Mouse (Mus musculus) liver (tissue): Measurements from ENCODE around the gene Napsa.

Experiments
- DNase-seq: peaks from one replicate; pipeline ENCODE4 v3.0.0-alpha.2; 2020; ENCODE audit warnings: mixed read lengths

Napsa gene

DNA sequence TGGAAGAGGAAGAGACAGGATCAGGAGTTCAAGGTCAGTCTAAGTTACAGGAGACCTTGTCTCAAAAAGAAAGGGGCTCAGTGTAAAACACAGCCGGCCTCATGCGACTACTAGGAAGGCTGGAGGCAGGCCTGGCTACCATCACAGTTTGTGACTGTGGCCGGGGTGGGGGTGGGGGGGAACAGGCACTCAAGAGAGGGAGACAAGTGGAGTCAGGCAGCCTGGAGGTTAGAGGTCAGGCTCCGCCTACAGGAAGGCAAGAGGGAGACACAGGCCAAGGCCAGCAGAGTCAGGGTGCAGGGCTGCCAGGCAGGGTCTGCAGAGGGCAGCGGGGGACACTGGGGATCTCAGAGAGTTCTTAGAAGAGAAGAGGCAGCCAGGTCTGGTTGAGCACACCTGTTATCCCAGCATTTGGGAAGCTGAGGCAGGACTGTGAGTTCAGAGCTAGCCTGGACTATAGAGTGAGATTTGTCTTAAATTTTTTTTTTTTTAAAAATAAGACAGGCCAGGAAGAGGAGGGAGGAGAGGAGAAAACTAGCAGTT is 24.9 kb downstream of the Napsa start:
- DNase-seq: no peak

DNA sequence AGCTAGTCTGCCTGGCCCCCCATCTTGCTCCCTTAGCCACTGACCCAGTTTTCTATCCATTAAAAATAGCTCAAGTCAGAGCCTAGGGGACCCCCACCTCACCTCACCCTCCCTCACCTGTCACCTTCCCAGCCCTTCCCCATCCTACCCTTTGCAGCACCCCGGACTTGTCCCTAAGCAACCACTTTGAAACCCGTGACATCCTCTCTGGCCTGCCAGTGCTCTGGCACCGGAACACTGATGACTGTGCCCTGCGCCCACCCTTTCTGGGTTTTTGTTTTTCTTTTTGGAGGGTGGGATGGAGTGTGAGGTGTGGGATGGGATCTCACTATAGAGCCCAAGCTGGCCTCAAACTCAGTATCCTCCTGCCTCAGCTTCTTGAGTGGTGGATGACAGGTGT is 25.5 kb downstream of the Napsa start:
- no peak for DNase-seq

DNA sequence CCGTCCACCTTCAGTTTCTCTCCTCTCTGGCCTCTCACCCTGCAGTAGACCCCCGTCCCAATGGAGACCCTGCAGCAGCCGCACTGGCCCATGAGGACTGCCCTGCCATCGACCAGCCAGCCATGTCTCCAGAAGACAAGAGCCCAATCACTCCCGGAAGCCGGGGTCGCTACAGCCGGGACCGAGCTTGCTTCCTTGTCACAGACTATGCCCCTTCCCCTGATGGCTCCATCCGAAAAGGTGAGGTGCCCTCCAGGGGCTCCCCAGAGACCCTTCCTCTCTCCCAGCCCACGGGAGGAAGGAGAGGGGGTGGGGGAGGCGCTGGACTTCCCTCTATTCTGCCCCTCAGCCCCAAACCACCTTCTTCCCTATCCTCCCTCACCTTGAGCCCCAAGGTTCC is 26.2 kb downstream of the Napsa start:
- DNase-seq: no peak

DNA sequence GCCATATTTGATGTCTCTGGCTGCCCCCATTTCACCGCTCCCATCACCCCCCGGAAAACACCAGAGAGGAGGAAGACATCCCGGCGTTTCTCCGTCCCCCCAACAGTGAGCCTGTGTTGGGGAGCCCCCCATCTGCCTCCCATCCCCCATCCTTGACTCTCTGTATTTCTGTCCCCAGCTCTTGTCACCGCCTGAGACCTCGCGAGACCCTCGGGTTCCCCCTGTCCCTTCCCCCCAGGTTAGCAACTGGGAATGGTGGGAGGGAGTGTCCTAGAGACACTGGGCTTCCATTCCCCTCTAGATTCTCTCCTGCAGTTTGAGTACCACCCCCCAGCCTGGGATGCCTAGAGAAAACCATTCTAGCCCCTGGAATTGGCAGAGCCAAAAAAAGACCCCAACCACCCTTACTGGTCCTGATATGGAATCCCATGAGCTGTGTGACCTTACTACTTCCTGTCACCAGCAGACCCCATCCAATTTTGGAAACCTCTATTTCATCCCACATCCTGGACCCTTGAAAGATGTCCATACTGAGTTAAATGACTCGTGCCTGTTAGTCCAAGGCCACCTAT is 28.6 kb downstream of the Napsa start:
- DNase-seq: no peak

DNA sequence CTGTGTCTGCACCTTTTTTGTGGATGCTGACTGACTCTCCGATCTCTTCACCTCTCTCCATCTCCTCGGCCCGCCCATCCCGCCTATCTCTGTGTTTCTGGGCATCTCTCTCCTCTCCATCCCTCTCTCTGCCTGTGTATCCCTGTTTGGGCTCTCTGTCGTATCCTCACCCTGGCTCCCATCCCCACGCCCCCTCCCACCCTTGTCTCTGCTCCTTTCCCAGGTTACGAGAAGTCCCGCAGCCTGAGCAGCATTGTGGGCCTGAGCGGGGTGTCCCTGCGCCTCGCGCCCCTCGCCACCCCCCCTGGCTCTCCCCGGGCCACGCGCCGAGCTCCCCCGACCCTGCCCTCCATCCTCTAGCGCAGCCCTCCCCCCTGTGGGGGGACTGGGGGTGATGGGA is 29.5 kb downstream of the Napsa start:
- DNase-seq: no peak

DNA sequence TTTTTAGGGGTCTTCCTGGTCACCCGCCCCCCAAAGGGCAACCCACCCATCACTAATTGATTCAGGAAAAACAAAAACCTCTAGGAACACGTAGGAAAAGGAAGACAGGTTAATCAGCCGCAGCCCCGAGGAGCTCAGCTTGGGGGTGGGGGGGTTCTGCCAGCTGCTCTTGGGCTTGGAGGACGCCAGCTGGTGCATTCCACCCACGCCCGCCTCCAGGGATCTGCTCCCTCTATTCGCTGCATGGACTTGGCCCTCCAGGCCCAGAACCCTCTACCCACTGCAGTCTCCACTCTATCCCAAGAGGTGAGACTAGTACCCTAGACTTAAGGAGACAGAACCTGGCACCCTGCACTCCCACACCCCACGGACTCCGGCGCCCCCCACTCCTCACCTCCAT is 30.3 kb downstream of the Napsa start:
- DNase-seq: no peak

DNA sequence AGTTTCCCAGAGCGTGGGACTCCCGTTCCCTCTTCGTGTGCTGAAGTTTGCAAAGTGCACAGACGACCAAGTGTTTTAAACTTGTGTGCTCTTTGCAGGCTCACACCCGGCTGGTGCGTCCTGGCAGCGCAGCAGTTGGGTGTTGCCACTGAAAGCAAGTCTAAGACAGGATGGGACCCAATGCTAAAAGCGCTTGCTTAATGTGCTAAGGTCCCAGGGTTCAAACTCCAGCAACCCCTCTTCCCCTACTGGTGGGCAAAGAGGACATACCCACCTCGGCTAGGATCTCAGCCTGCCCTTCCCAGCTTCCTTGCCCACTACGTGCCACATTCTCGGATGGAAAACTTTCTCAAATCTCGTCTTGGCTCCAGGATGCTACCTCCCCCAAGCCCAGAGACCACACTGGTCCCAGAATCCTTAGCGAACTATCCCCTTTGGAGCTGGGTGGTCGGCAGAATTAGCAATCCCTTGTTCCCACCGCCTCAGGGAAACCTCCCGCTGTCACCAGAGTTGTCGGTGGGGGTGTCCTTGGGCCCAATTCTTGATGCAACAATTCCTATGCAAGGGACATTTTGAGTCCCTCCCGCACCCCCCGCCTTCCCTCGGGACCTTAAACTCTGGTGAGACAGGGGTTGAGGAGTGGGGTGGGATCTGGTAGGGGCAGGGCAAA is 31.1 kb downstream of the Napsa start:
- DNase-seq: no peak

DNA sequence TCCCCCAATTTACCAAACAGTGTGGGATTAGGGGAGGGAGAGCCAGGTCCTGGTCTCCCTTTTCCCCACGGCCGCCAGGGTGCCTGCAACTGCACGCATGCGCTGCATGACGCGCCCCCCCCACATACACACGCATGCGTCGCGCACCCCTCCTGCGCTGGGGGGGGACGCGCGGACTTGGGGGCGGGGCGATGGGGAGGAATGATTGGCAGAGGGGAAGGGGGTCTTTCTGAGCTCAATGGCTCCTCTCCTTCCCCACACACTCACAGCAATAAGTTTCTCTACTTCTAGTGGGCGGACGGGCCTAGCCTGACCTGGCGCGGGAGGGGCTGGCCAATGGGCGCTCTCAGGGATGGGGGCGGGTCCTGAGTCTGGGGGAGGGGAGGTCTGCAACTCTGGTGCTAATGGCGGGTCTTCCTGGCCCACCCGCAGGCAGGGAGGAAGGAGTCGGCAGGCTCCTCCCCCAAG is 32.0 kb downstream of the Napsa start:
- DNase-seq: peak; percentile 49

DNA sequence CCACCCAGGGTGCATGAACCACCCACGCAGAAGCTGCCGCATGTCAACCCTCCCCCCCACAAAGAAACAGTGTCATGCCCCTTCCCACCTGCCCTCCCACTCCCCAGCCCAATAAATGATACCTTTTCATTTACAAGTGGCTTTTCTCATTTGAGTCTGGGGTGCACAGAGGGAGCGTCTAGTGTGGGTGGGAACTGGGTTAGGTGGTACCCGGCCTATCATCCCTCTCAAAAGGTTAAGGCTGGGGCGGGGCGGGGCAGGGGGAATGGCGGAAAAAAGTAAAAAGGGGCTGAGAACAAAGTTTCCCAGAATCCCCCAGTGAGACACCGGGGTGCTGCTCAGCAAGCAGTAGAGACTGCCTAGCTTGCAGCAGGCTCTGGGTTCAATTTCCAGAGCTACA is 32.4 kb downstream of the Napsa start:
- no peak for DNase-seq

DNA sequence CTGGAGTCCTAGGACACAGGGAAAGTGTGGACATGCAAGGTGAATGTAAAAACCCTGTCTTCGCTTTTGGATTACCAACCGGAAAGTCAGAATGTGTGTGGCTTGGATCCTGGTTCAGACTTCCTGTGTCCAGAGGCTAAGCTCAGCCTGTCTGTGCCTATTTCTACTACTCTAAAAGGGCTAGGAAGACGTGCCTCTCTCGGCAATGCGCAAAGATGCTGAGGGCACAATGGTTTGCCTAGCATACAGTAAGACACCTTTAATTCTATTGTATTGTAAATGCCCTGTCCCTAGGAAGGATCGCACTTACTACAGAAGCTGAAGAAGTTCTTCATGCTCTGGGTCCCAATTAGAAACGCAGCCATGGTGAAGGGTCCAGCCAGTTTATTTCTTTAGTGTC is 33.3 kb downstream of the Napsa start:
- DNase-seq: no peak

DNA sequence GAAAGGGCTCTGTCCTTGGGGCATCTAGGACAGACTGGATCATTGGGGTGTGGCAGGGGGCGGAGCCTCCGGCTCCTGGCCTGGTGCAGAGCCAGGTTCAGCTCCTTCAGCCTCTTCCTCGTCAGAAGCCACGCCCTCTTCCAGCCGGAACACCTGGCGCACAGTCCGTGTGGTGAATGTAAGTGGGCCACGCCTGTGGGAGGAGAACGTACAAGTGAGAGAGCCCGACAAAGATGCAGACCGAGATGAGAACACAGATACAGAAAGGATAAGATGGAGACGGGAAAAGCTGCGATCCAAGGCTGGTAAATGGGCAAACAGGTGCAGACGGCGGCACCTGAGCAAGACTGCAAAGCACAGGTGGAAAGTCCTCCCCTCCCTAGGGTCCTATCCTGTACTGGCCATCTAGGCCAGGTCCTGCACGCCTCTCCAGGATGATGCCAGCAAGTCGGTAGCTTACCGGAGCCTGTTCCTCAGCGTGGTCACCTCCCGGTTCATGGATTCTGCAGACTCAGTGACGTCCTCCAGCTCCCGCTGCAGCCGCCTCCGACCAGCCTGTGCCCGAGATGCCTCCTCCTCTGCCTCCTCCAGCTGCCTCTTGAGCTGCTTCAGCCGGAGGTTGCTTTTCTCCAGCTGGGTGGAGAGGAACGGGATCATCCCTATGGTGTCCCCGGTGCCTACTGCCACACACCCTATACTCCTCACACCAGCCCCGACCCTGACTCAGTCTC is 34.2 kb downstream of the Napsa start:
- no peak for DNase-seq

DNA sequence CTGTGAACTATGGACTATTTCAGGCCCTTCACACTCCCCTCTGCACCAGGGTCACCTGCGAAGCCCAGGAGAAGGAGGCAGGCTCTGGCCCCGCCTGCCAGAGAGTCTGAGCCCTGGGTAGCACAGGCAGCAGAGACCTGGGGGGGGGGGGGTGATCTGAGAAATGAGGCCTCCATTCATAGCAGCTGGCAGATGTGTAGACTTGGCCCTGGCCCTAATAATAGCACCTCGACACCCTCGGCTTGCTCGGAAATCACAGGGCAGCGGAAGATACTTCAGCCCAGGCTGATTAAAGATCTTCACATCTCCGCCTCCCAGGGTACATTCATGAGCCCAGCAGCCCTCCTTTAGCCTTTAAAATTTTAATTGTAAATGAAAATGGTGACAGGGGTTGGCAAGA is 40.0 kb downstream of the Napsa start:
- DNase-seq: no peak

DNA sequence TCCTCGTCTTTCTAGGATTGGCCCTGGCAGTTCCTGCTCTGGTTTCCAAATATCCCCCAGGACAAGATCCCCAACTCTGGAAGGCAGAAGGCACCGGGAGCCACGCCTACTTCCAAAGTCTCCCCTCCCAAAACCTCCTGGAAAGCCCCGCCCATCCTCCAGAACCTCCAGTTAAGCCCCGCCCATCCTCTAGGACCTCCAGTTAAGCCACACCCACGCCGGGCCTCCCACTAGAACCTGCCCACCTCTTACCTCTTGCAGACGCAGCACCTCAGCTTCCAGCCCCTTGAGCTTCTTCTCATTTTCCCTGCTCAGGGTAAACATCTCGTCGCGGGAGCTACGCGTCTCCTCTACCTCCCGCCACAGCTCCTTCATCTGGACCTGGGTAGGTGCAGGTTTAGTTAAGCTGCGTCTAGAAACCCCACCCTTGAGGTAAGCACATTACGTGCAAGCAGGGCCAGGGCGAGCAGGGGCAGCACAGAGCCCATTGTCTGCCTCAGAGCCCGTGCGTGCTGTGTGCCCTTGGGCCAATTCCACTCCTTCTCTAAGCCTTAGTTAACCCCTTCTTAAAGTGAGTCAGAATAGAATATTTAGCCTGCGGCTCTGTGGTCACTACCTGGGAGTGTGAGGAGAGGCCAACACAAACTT is 42.0 kb downstream of the Napsa start:
- peak; percentile 31 for DNase-seq

DNA sequence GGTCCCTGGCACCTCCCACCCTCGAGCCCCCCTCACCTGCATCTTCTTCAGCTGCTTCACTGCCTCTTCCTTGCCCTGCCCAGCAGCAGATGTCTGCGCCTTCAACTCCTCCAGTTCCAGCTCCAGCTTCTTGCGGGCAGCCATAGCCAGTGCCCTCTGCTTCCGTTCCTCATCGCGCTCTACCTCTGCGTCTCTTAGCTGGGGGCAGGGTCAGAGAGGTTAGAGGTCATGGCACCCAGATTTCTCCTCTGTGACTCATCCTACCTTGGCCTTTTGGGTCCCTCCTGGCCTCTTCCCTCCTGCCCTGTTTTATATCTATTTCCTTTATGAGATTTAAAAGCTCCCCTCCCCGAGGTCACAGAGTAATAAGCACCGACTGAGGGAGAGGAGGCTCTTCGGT is 43.1 kb downstream of the Napsa start:
- DNase-seq: no peak

DNA sequence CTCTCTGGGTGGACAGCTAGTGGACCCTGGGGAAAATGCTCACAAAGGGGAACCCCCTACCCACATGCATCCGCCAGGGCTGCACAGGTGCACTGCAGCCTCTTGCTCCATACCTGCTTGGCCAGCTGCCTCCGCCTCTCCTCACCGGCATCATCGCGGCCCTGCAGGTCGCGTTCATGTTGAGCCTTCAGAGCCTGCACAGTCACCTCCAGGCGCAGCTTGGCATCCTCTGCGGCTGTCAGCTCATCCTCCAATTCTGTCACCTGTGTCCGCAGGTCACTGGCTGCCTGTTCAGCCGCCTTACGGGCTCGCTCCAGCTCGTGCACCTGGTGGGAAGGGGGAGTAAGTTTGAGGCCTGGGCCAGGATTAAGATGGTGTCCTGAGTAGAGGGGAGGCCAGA is 43.8 kb downstream of the Napsa start:
- no peak for DNase-seq

DNA sequence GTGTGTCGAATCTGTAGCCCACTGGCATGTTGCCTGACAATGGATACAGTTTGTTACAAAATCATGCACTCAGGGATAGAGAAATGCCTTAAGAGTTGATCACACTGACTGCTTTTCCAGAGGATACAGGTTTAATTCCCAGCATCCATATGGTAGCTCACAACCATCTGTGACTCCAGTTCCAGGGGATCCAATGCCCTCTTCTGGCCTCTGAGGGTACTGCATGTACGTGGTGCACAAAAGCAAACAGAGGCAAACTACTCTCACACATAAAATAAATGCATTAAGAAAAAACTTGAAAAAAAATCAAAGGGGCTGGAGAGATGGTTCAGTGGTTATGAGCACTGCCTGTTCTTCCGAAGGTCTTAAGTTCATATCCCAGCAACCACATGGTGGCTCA is 44.9 kb downstream of the Napsa start:
- no peak for DNase-seq

DNA sequence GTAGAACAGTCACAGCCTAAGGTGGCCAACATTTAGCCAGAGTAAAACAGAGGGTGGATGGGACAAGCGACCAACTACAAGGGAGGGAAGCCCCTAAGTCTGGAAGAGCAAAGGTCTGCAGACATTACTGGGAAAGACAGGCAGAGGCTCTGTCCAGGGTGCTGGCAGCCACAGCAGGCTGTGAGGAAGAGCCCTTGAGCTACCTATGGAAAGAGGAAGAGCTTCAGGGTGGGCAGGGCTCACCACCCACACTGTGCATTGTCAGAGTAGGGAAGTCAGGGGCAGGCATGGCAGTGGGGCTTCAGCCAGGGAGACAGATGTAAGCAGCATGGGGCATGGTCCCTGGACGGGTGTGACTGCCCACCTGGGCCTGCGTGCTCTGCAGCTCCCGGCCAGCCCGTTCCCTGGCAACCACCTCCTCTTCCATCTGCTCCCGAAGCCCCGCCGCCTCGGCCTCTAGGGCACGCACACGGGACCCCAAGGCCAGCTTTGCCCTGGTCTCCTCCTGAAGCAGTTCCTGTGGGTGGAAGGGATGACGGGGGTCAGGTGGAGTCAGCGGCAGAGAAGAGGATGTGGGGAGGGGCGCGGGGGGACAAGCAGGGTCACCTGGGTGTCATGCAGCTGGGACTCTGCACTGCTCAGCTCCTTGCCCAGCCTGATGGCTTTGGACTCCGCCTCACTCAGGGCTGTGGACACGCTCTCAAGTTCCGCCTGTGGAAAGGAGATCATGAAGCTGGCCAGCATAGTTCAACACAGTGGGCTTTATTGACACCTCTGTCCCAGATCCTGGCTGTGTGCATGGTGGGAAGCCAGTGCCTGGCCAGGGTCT is 51.7 kb downstream of the Napsa start:
- DNase-seq: peak; percentile 17

DNA sequence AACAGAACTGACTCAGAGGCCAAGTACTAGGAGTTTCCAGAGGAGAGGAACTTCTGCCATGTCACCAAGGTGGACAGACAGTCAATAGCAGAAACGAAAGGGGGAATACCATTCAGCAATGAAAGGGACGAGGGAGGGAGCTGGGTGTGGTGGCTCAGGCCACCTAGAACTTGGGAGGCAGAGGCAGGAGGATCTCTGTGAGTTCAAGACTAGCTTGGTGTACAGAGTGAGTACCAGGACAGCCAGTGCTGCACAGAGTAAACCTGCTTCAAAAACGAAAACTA is 52.3 kb downstream of the Napsa start:
- DNase-seq: no peak

DNA sequence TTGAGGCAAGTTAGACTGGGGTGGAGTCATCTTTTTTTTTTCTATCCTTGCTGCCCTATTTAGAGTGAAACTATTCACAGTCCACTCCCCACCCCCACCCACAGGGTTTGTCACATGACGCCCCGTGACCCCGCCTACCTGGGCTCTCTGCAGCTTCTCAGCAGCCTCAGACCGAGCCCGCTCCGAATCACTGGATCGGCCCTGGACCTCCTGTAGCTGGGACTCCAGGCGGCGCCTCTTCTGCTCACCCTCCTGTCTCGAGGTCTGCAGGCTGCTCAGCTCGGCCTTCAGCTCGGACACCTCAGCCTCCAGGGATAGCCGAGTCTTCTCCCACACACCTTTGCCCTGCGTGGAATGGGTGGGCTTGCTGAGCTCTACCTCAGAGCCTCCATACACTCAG is 52.6 kb downstream of the Napsa start:
- no peak for DNase-seq

DNA sequence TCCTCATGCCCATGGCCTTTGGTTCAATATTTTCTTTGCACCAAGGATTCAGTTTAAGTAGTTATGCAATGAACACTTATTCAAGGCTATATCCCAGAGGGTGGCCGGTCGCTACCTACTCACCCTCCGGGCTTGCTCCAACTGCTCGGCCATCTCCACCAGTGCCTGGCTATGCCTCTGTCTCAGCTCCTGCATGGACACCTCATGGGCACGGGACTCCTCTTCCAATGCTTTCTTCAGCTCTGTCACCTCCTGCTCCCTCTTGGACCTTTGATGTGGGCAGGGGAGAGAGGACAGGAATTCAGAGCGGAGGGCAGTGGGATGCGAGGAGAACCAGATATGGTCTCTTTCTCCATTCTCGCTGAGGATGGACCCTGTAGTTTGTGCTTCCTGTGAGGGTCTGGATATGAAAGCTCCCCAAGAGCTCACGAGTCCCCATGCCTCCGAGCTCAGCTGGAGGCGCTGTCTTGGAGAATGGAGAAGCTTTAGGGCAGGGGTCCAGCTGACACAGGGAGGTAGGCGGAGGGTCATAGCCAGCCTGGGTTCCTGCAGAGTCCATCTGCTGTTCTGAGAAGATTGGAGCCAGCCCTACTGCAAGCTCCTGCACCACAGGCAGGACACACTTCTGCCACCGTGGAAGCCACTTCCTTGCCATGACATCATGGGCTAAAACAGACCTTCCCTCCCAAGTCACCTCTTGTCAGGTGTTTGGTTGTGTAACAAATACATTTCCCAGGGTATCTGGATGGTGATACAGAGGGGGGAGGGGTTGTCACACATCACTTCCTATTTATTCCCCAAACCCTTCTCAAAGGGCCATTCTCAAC is 53.3 kb downstream of the Napsa start:
- no peak for DNase-seq

DNA sequence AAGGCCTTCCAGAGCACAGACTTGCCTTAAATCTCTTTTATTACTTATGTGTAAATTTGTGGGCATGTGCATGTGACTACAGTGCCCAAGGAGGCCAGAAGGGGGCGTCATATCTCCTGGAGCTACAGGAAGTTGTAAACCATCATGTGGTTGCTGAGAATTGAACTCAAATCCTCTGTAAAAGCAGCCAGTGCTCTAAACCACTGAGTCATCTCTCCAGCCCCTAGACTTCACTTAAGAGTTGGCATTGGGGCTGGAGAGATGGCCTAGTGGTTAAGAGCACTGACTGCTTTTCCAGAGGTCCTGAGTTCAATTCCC is 53.8 kb downstream of the Napsa start:
- DNase-seq: no peak

DNA sequence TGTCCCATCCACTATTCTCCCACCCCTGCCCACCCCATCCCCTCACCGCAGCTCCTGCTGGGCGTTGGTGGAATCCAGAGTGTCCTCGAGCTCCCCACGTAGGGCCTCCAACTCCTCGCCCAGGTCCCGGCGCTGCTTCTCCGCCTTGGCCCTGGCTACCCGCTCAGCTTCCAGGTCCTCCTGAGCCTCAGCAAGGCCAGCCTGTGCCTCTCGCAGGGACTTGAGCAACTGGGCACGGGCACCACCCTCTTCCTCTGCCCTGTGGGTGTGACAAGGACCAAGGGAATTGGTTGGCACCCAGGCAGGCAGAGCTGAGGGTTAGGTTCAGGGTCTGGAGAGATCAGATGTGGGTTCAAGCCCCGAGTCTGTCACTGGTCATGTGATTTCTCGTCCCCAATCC is 54.8 kb downstream of the Napsa start:
- DNase-seq: no peak
